Mouse (Mus musculus) regulatory T cell (primary cell): Measurements from ENCODE around the gene Zfp870.
"Not testable (repeated sequence)": the region's sequence is repeated elsewhere in the genome, so short reads cannot be mapped to it uniquely, and the experiment has no call there.

Experiments
- in situ Hi-C: fragments of 300-600 bp; cut with MboI, MseI; formaldehyde crosslinking; loops from one replicate; pipeline ENCODE4 v1.15.1; 2025; ENCODE audit warnings: high pct_unique_total_duplicates

The Zfp870 gene

GRCm38 (mm10) chr17:32871483-32871882 is 20.0 kb downstream of the Zfp870 start:
- in situ Hi-C loops, result no loop called here

DNA sequence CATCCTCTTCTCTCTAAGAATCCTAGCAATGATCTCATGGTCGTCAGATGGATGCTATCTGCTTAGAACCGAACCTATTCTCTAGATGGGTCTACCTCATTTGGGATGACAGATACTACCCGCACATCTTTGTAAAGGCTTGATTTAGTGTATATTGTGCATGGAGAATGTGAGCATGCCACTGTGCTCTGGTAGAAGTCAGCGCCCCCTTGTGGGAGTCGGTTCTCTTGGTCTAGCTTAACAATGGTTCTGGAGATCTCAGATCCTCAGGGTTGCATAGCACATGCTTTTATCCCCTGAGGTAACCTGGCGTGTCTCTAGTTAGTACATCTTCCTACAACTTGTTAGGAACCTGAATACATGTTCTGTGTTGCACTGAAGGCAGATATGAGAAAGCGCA is 24.2 kb downstream of the Zfp870 start:
- in situ Hi-C loops, result loop anchor here (10.0 kb wide), 1 partner anchor 132 kb away; no protein-coding TSS in a partner anchor

GRCm38 (mm10) chr17:32856713-32857112 is 34.7 kb downstream of the Zfp870 start:
- in situ Hi-C loops, result not testable (repeated sequence)

GRCm38 (mm10) chr17:32851581-32851980 is 39.9 kb downstream of the Zfp870 start:
- in situ Hi-C loops, result no loop called here

- in situ Hi-C loops, result no loop called here
Observed at GRCm38 (mm10) chr17:32841388-32841787, 50.1 kb downstream of the Zfp870 start.

DNA sequence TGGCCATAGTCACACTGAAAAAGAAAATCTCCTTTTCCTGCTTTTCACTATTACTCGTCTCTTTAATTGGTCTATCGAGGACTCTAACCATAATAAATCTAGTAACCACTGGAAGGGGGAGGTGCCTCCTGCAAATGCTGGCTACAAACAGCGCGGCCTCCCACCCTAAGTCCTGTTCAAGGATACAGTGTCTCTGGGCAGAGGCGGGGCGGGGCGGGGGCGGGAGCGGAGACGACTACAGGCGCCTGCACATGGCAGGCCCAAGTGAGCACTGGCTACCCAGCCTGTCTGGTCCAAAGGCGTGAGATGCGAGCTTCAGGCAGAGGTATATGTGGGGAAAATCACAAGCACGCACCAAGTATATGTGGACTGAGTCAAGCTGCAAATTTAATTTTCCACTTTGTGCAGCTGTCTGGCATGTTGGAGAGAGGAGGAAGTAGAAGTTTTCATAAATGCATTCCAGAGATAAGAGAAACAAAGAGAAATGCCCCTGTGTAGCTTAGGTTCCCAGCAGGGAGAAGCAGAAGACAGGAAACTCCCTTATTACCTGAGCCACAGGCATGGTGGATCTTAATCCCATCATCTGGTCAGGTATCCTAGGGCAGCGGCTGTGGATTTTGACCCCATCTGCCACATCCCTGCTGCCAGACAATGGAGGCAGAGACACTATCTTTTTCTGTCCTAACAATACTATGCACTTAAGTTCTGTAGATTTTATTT is 52.2 kb downstream of the Zfp870 start:
- in situ Hi-C loops, result no loop called here

DNA sequence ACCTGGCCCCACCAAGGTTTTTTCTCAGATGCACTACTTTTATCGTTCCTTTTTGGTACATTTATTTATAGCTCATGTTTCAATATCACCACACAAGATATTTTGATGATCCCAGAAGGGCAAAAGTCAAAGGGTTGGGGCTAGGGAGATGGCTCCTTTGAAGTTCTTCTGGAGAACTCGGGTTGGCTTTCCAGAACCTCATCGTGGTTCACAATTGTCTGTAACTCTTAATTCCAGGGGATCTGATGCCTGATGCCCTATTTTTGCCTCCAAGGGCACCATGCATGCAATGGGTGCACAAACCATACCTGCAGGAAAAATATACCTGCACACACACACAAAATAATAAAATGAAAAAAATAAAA is 61.0 kb downstream of the Zfp870 start:
- in situ Hi-C loops, result no loop called here

GRCm38 (mm10) chr17:32829540-32830417 is 61.7 kb downstream of the Zfp870 start, which contains the start of gene Zfp799:
TSS of gene Zfp799 (minus strand) at chr17:32830261.
- in situ Hi-C loops, result no loop called here
